Mouse (Mus musculus) MEL (cell line): ENCODE measurements around the gene Tgif1. TPM values are rescaled to one million over a fixed set of nuclear protein-coding genes. Genes with fewer than 3 reads are reported as not detected.

Source experiments
- DNase-seq: peaks from one replicate; pipeline ENCODE4 v3.0.0; 2011; ENCODE audit warnings: low read depth, low spot score
- H3K27ac ChIP-seq: 2 replicates; pipeline ENCODE4 v1.5.1; 2012; ENCODE audit warnings: low read depth, mild to moderate bottlenecking, control low read depth, low read length, moderate library complexity; ENCODE audit not compliant: control insufficient read depth
- H3K27me3 ChIP-seq, 2 experiments: fragments of 150-350 bp in 1 of 2; sonication (generic) in 1 of 2; 2 replicates each; pipeline ENCODE4 v1.6.1; 2012; ENCODE audit warnings: low read length in 2 of 2, mild to moderate bottlenecking in 2 of 2, improper control_type of control experiment in 1 of 2, moderate library complexity in 1 of 2; ENCODE audit not compliant: insufficient read depth in 2 of 2, control insufficient read depth in 1 of 2
- H3K36me3 ChIP-seq, 2 experiments: 2 replicates each; pipeline ENCODE4 v1.6.1; 2012 to 2014; ENCODE audit warnings: low read length in 2 of 2, improper control_type of control experiment in 1 of 2, inconsistent platforms in 1 of 2, mild to moderate bottlenecking in 1 of 2; ENCODE audit not compliant: insufficient read depth in 2 of 2, control insufficient read depth in 1 of 2
- H3K4me1 ChIP-seq, 2 experiments: fragments of 150-350 bp in 1 of 2; sonication (generic) in 1 of 2; 2 replicates each; pipeline ENCODE4 v1.6.1; 2012; ENCODE audit warnings: low read length in 2 of 2, improper control_type of control experiment in 1 of 2, mild to moderate bottlenecking in 1 of 2; ENCODE audit not compliant: insufficient read depth in 2 of 2, control insufficient read depth in 1 of 2
- H3K4me3 ChIP-seq, 2 experiments: fragments of 150-350 bp in 1 of 2; sonication (generic) in 1 of 2; 2 replicates each; pipeline ENCODE4 v1.5.1; 2012; ENCODE audit warnings: low read depth in 2 of 2, low read length in 2 of 2, mild to moderate bottlenecking in 2 of 2, moderate library complexity in 2 of 2, control low read depth in 1 of 2, improper control_type of control experiment in 1 of 2; ENCODE audit not compliant: control insufficient read depth in 1 of 2, insufficient read depth in 1 of 2
- H3K79me2 ChIP-seq: 2 replicates; pipeline ENCODE4 v1.6.1; 2012; ENCODE audit warnings: mild to moderate bottlenecking, low read length, moderate library complexity; ENCODE audit not compliant: control insufficient read depth, poor library complexity, insufficient read depth
- H3K9ac ChIP-seq: 2 replicates; pipeline ENCODE4 v1.6.1; 2012; ENCODE audit warnings: low read depth, mild to moderate bottlenecking, control low read depth, low read length, moderate library complexity; ENCODE audit not compliant: control insufficient read depth, poor library complexity, severe bottlenecking
- H3K9me3 ChIP-seq: fragments of 150-350 bp; sonication (generic); replicated peaks from 2 replicates; pipeline ENCODE4 v1.6.1; 2012; ENCODE audit warnings: mild to moderate bottlenecking, low read length, improper control_type of control experiment, moderate library complexity; ENCODE audit not compliant: insufficient read depth
- BHLHE40 ChIP-seq: IDR thresholded peaks from 2 replicates; pipeline ENCODE4 v1.6.1; 2012; ENCODE audit warnings: low read depth, mild to moderate bottlenecking, inconsistent platforms, low read length, improper control_type of control experiment, borderline replicate concordance
- CHD1 ChIP-seq: IDR thresholded peaks from 2 replicates; pipeline ENCODE4 v1.6.1; 2012; ENCODE audit warnings: low read depth, mild to moderate bottlenecking, inconsistent platforms, low read length, improper control_type of control experiment
- CHD2 ChIP-seq: IDR thresholded peaks from 2 replicates; pipeline ENCODE4 v1.6.1; 2011; ENCODE audit warnings: low read length, improper control_type of control experiment
- E2F4 ChIP-seq: IDR thresholded peaks from 2 replicates; pipeline ENCODE4 v1.6.1; 2011; ENCODE audit warnings: low read depth, low read length, improper control_type of control experiment, borderline replicate concordance
- ELF1 ChIP-seq: IDR thresholded peaks from 2 replicates; pipeline ENCODE4 v1.6.1; 2014; ENCODE audit warnings: low read depth, mild to moderate bottlenecking, inconsistent platforms, low read length, improper control_type of control experiment, moderate library complexity
- EP300 ChIP-seq, 2 experiments: IDR thresholded peaks; 2 replicates each; pipeline ENCODE4 v1.6.1; 2011; ENCODE audit warnings: improper control_type of control experiment in 2 of 2, low read length in 2 of 2, low read depth in 1 of 2, mild to moderate bottlenecking in 1 of 2
- ETS1 ChIP-seq: IDR thresholded peaks from 2 replicates; pipeline ENCODE4 v1.6.1; 2012; ENCODE audit warnings: low read depth, mild to moderate bottlenecking, inconsistent platforms, low read length, improper control_type of control experiment, moderate library complexity
- GABPA ChIP-seq: IDR thresholded peaks from 2 replicates; pipeline ENCODE4 v1.6.1; 2012; ENCODE audit warnings: low read depth, mild to moderate bottlenecking, inconsistent platforms, low read length, improper control_type of control experiment, moderate library complexity
- GATA1 ChIP-seq: IDR thresholded peaks from 2 replicates; pipeline ENCODE4 v1.6.1; 2011; ENCODE audit warnings: low read depth, low read length, improper control_type of control experiment
- HCFC1 ChIP-seq: IDR thresholded peaks from 2 replicates; pipeline ENCODE4 v1.6.1; 2012; ENCODE audit warnings: low read depth, mild to moderate bottlenecking, inconsistent platforms, low read length, improper control_type of control experiment, moderate library complexity
- JUND ChIP-seq: IDR thresholded peaks from 2 replicates; pipeline ENCODE4 v1.6.1; 2011; ENCODE audit warnings: low read depth, mild to moderate bottlenecking, improper control_type of control experiment, low read length
- KAT2A ChIP-seq: conservative IDR thresholded peaks from 2 replicates; pipeline ENCODE4 v1.6.1; 2012; ENCODE audit warnings: low read depth, low read length, improper control_type of control experiment, inconsistent platforms
- MAFK ChIP-seq: IDR thresholded peaks from 2 replicates; pipeline ENCODE4 v1.6.1; 2011; ENCODE audit warnings: low read depth, mild to moderate bottlenecking, low read length, improper control_type of control experiment, borderline replicate concordance
- MAX ChIP-seq: IDR thresholded peaks from 2 replicates; pipeline ENCODE4 v1.6.1; 2011; ENCODE audit warnings: low read length, improper control_type of control experiment
- MAZ ChIP-seq: IDR thresholded peaks from 2 replicates; pipeline ENCODE4 v1.6.1; 2012; ENCODE audit warnings: low read depth, mild to moderate bottlenecking, inconsistent platforms, low read length, improper control_type of control experiment
- MEF2A ChIP-seq: IDR thresholded peaks from 2 replicates; pipeline ENCODE4 v1.6.1; 2014; ENCODE audit warnings: low read depth, mild to moderate bottlenecking, inconsistent platforms, low read length, improper control_type of control experiment; ENCODE audit not compliant: poor library complexity, insufficient replicate concordance, severe bottlenecking; ENCODE audit errors: extremely low read depth
- MYB ChIP-seq: IDR thresholded peaks from 2 replicates; pipeline ENCODE4 v1.6.1; 2011; ENCODE audit warnings: mild to moderate bottlenecking, low read depth, low read length, improper control_type of control experiment
- MYC ChIP-seq: IDR thresholded peaks from 2 replicates; pipeline ENCODE4 v1.6.1; 2011; ENCODE audit warnings: low read depth, mild to moderate bottlenecking, low read length, improper control_type of control experiment, moderate library complexity
- NELFE ChIP-seq: IDR thresholded peaks from 2 replicates; pipeline ENCODE4 v1.6.1; 2011; ENCODE audit warnings: low read depth, low read length, improper control_type of control experiment
- NRF1 ChIP-seq: IDR thresholded peaks from 2 replicates; pipeline ENCODE4 v1.6.1; 2014; ENCODE audit warnings: low read depth, mild to moderate bottlenecking, inconsistent platforms, low read length, improper control_type of control experiment, moderate library complexity; ENCODE audit not compliant: poor library complexity, insufficient read depth, severe bottlenecking
- POLR2A ChIP-seq, 2 experiments: IDR thresholded peaks; 2 replicates each; pipeline ENCODE4 v1.6.1; 2011 to 2012; ENCODE audit warnings: low read length in 2 of 2, mild to moderate bottlenecking in 2 of 2, control low read depth in 1 of 2, improper control_type of control experiment in 1 of 2, low read depth in 1 of 2, moderate library complexity in 1 of 2; ENCODE audit not compliant: control insufficient read depth in 1 of 2, insufficient read depth in 1 of 2, poor library complexity in 1 of 2
- POLR2AphosphoS2 ChIP-seq: IDR thresholded peaks from 2 replicates; pipeline ENCODE4 v1.6.1; 2011; ENCODE audit warnings: low read length, improper control_type of control experiment
- POLR2AphosphoS5 ChIP-seq: IDR thresholded peaks from 2 replicates; pipeline ENCODE4 v1.6.1; 2012; ENCODE audit warnings: low read depth, borderline replicate concordance, mild to moderate bottlenecking, inconsistent platforms, low read length, moderate library complexity, mixed read lengths
- RAD21 ChIP-seq: IDR thresholded peaks from 2 replicates; pipeline ENCODE4 v1.6.1; 2011; ENCODE audit warnings: mild to moderate bottlenecking, low read depth, low read length, improper control_type of control experiment
- RCOR1 ChIP-seq: IDR thresholded peaks from 2 replicates; pipeline ENCODE4 v1.6.1; 2012; ENCODE audit warnings: low read depth, mild to moderate bottlenecking, inconsistent platforms, low read length, improper control_type of control experiment
- SIN3A ChIP-seq: IDR thresholded peaks from 2 replicates; pipeline ENCODE4 v1.6.1; 2012; ENCODE audit warnings: low read length, improper control_type of control experiment, inconsistent platforms
- SMC3 ChIP-seq: IDR thresholded peaks from 2 replicates; pipeline ENCODE4 v1.6.1; 2011; ENCODE audit warnings: low read depth, low read length, improper control_type of control experiment
- TAL1 ChIP-seq: IDR thresholded peaks from 2 replicates; pipeline ENCODE4 v1.6.1; 2012; ENCODE audit warnings: mild to moderate bottlenecking, inconsistent platforms, low read length, moderate library complexity, mixed read lengths
- TBP ChIP-seq: IDR thresholded peaks from 2 replicates; pipeline ENCODE4 v1.8.0; 2011; ENCODE audit warnings: low read depth, low read length, improper control_type of control experiment
- UBTF ChIP-seq: IDR thresholded peaks from 2 replicates; pipeline ENCODE4 v1.6.1; 2012; ENCODE audit warnings: low read depth, mild to moderate bottlenecking, inconsistent platforms, low read length, improper control_type of control experiment, moderate library complexity, borderline replicate concordance; ENCODE audit not compliant: insufficient read depth
- USF1 ChIP-seq: IDR thresholded peaks from 2 replicates; pipeline ENCODE4 v1.6.1; 2014; ENCODE audit warnings: low read depth, mild to moderate bottlenecking, inconsistent platforms, low read length, improper control_type of control experiment, moderate library complexity
- USF2 ChIP-seq, 2 experiments: IDR thresholded peaks; 2 replicates each; pipeline ENCODE4 v1.6.1; 2011 to 2012; ENCODE audit warnings: improper control_type of control experiment in 2 of 2, low read length in 2 of 2, borderline replicate concordance in 1 of 2, inconsistent platforms in 1 of 2, low read depth in 1 of 2, mild to moderate bottlenecking in 1 of 2; ENCODE audit not compliant: insufficient read depth in 1 of 2
- ZC3H11A ChIP-seq: IDR thresholded peaks from 2 replicates; pipeline ENCODE4 v1.6.1; 2012; ENCODE audit warnings: low read depth, mild to moderate bottlenecking, inconsistent platforms, low read length, improper control_type of control experiment
- ZMIZ1 ChIP-seq: IDR thresholded peaks from 2 replicates; pipeline ENCODE4 v1.6.1; 2012; ENCODE audit warnings: low read depth, mild to moderate bottlenecking, inconsistent platforms, low read length, improper control_type of control experiment, moderate library complexity
- ZNF384 ChIP-seq: IDR thresholded peaks from 2 replicates; pipeline ENCODE4 v1.6.1; 2012; ENCODE audit warnings: low read depth, mild to moderate bottlenecking, inconsistent platforms, low read length, improper control_type of control experiment
- polyA plus RNA-seq, 2 experiments: library from polyadenylated mRNA; stranded (reverse) in 1 of 2; unstranded in 1 of 2; fragments of >175 nt in 1 of 2; fragments of >200 nt in 1 of 2; gene quantifications; 2 replicates each; pipeline versions ENCODE4 v1.2.1 to v1.2.4; 2012; ENCODE audit warnings: low replicate concordance in 2 of 2, low read depth in 1 of 2; ENCODE audit not compliant: insufficient read length in 2 of 2, insufficient read depth in 1 of 2, missing spikeins in 1 of 2
- total RNA-seq: library from RNA; depleted of rRNA; stranded (reverse); fragments of 300-350 nt; gene quantifications from 2 replicates; pipeline ENCODE4 v1.2.3, GENCODE M21; 2012

The Tgif1 gene
- total and polyA plus RNA-seq, 3 experiments = 9.1 to 29.5 TPM; not detected in 1

GRCm38 (mm10) chr17:70852011-70852685, 1.2 kb downstream of the Tgif1 start:
- DNase-seq = peak; percentile 84
- H3K79me2 ChIP-seq = peaks cover 53% of the 10 kb centered on the region
- no peaks in the 10 kb centered on the region for H3K27me3 ChIP-seq
- H3K27ac ChIP-seq = peak overlapping the region; percentile 98
- peak overlapping the region; percentile 77 for H3K9ac ChIP-seq
- H3K4me1 ChIP-seq = peaks cover 14 to 15% of the 10 kb centered on the region in 2 experiments; a peak in 3 of 4 replicates
- peaks cover 0 to 19% of the 10 kb centered on the region in 2 experiments for H3K36me3 ChIP-seq
- H3K9me3 ChIP-seq = no peaks in the 10 kb centered on the region
- H3K4me3 ChIP-seq = peak overlapping the region; percentile 79 to 99
- TF ChIP-seq ETS1 = peak; percentile 84
- TF ChIP-seq MAZ = no peak
- TF ChIP-seq RAD21 = no peak
- TF ChIP-seq E2F4 = no peak
- TF ChIP-seq USF1 = peak; percentile 82
- TF ChIP-seq MEF2A = no peak
- TF ChIP-seq CHD2 = no peak
- peak; percentile 57 for TF ChIP-seq HCFC1
- TF ChIP-seq UBTF = no peak
- 0 out of 2 replicates have a peak, but pooled peaks have one; percentile 28 for TF ChIP-seq TBP
- TF ChIP-seq POLR2AphosphoS5 = no peak
- no peak for TF ChIP-seq MAFK
- peak; percentile 52; the same call in 1 of the 2 replicates for TF ChIP-seq ZMIZ1
- TF ChIP-seq RCOR1 = 0 out of 2 replicates have a peak, but pooled peaks have one; percentile 37
- TF ChIP-seq MYB = no peak
- TF ChIP-seq ZNF384 = peak; percentile 96
- TF ChIP-seq KAT2A = no peak; the same call in 1 of the 2 replicates
- no peak for TF ChIP-seq NRF1
- TF ChIP-seq BHLHE40 = no peak
- 0 out of 4 replicates have a peak, but pooled peaks of 1 of the 2 experiments have one; percentile 5 for TF ChIP-seq EP300 (IDR thresholded peaks at IDR 0.05; ENCODE audit: low read depth in 1 of 2, low read length in 2 of 2)
- TF ChIP-seq JUND = no peak
- no peak for TF ChIP-seq POLR2A (IDR thresholded peaks at IDR 0.05; ENCODE audit: control insufficient read depth in 1 of 2, insufficient read depth in 1 of 2, low read depth in 1 of 2, low read length in 2 of 2, poor library complexity in 1 of 2)
- 0 out of 2 replicates have a peak, but pooled peaks have one; percentile 79 for TF ChIP-seq CHD1
- TF ChIP-seq MYC = peak; percentile 0; the same call in 1 of the 2 replicates
- 0 out of 2 replicates have a peak, but pooled peaks have one; percentile 5 for TF ChIP-seq ELF1
- 0 out of 2 replicates have a peak, but pooled peaks have one; percentile 6 for TF ChIP-seq NELFE
- no peak for TF ChIP-seq GATA1
- no peak for TF ChIP-seq SMC3
- no peak for TF ChIP-seq USF2 (IDR thresholded peaks at IDR 0.05; ENCODE audit: borderline replicate concordance in 1 of 2, insufficient read depth in 1 of 2, low read depth in 1 of 2, low read length in 2 of 2)
- TF ChIP-seq POLR2AphosphoS2 = peak; percentile 62; the same call in 1 of the 2 replicates
- TF ChIP-seq MAX = peak; percentile 42; the same call in 1 of the 2 replicates
- TF ChIP-seq ZC3H11A = no peak; the same call in 1 of the 2 replicates
- no peak for TF ChIP-seq GABPA
- peak; percentile 85; the same call in 1 of the 2 replicates for TF ChIP-seq SIN3A
- TF ChIP-seq TAL1 = no peak
